Mouse (Mus musculus): ENCODE measurements around the gene BC024063. TPM values are rescaled to one million over a fixed set of nuclear protein-coding genes. Genes with fewer than 3 reads are reported as not detected.

Gene BC024063
- polyA plus RNA-seq, 1 experiment from 2014 or later = 6.0 TPM

GRCm38 (mm10) chr10:82145282-82145681, 62.1 kb downstream of the BC024063 start:
- Histone ChIP-seq H3K9me3 (ENCODE audit: control insufficient read depth, low read length) (peaks cover 20% of the 10 kb centered on the region; the same call in 1 of the 2 replicates), H3K27me3 (ENCODE audit: control insufficient read depth, insufficient read depth, low read length) (no peaks in the 10 kb centered on the region), H3K27ac (ENCODE audit: low read depth, low read length) (no peak overlapping the region), H3K9ac (ENCODE audit: low read length) (no peak overlapping the region), H3K36me3 (ENCODE audit: control insufficient read depth, insufficient read depth, low read length) (peaks cover 3% of the 10 kb centered on the region; the same call in 1 of the 2 replicates), H3K4me1 (replicated peaks; ENCODE audit: control insufficient read depth, insufficient read depth, low read length) (no peaks in the 10 kb centered on the region), H3K4me2 (ENCODE audit: low read depth, low read length, severe bottlenecking) (no peak overlapping the region), H3K4me3 (ENCODE audit: low read depth, low read length) (no peak overlapping the region)
- ATAC-seq (replicated peaks; ENCODE audit: low FRiP score) = no peak
- 90% methylated on average over 1 of the region's 1 CpGs for WGBS
- DNase-seq (ENCODE audit: low spot score) = no peak

DNA sequence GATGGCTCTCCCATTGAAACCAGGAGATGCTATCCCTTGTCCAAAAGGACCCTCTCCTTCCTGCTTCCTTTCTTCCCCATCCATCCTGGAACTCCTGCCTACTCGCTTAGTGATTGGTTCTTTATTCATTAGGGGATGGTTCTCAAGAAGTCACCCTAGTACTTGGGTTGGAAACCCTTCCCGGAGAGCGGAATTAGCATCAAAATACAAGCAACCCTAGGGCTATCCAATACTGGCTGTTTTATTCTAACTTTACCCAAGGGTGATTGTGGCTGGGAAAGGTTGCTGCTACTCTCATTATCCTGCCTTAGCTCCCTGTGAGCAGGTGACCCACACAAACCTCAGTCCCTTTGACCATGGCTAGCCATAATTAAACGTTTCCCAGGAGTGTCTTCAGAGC, 64.4 kb downstream of the BC024063 start:
- no peak overlapping the region for H3K4me3 ChIP-seq (ENCODE audit: low read depth, low read length)
- peaks cover 33% of the 10 kb centered on the region; the same call in 1 of the 2 replicates for H3K9me3 ChIP-seq (ENCODE audit: control insufficient read depth, low read length)
- H3K4me2 ChIP-seq (ENCODE audit: low read depth, low read length, severe bottlenecking) = no peak overlapping the region
- H3K36me3 ChIP-seq (ENCODE audit: control insufficient read depth, insufficient read depth, low read length) = peaks cover 12% of the 10 kb centered on the region
- no peak overlapping the region for H3K9ac ChIP-seq (ENCODE audit: low read length)
- no peaks in the 10 kb centered on the region for H3K4me1 ChIP-seq (replicated peaks; ENCODE audit: control insufficient read depth, insufficient read depth, low read length)
- WGBS = 82% methylated on average over 4 of the region's 4 CpGs
- H3K27ac ChIP-seq (ENCODE audit: low read depth, low read length) = no peak overlapping the region
- DNase-seq (ENCODE audit: low spot score) = no peak
- H3K27me3 ChIP-seq (ENCODE audit: control insufficient read depth, insufficient read depth, low read length) = no peaks in the 10 kb centered on the region
- ATAC-seq (replicated peaks; ENCODE audit: low FRiP score) = no peak

Other genes starting within 250 kb of the BC024063 start
- 10.2 and 11.7 TPM in 2 replicates for gene Gm32687, start 219.4 kb upstream of the BC024063 start, polyA plus RNA-seq (2014; fragmentation: Nextera tagmentation; extraction: Ambion mirVana)
- gene Zfp781, start 152.9 kb upstream of the BC024063 start, polyA plus RNA-seq (2014; fragmentation: Nextera tagmentation; extraction: Ambion mirVana) = 5.6 and 5.8 TPM in 2 replicates
- 16.7 and 17.1 TPM in 2 replicates for gene Zfp873, start 35.2 kb upstream of the BC024063 start, polyA plus RNA-seq (2014; fragmentation: Nextera tagmentation; extraction: Ambion mirVana)
- 5.3 and 6.0 TPM in 2 replicates for gene AU041133, start 44.7 kb downstream of the BC024063 start, polyA plus RNA-seq (2014; fragmentation: Nextera tagmentation; extraction: Ambion mirVana)
- 16.4 and 17.3 TPM in 2 replicates for gene Zfp938, start 157.9 kb downstream of the BC024063 start, polyA plus RNA-seq (2014; fragmentation: Nextera tagmentation; extraction: Ambion mirVana)
- not detected in 2 replicates for gene 4932415D10Rik, start 233.2 kb downstream of the BC024063 start, polyA plus RNA-seq (2014; fragmentation: Nextera tagmentation; extraction: Ambion mirVana)

Measured in forebrain, embryonic 11.5 days (tissue).